Mouse (Mus musculus): ENCODE measurements around the gene Ngf.

- TF ChIP-seq EP300 (IDR thresholded peaks at IDR 0.05; ENCODE audit: low read depth) (no peak), CTCF (IDR thresholded peaks at IDR 0.05; ENCODE audit: low read depth) (no peak)
These were observed 36.3 kb downstream of the Ngf start for GRCm38 (mm10) chr3:102506061-102506460.
